Mouse (Mus musculus) heart, postnatal 36 days (tissue): ENCODE data around the gene Arhgef38. TPM values are rescaled to one million over a fixed set of nuclear protein-coding genes. Genes with fewer than 3 reads are reported as not detected.

Experiments
- DNase-seq, 2 experiments: peaks; one replicate each; pipeline ENCODE4 v3.0.0; 2021 to 2022
- intact Hi-C: fragments of 180-260 bp; cut with DNase I; formaldehyde crosslinking; loops from one replicate; pipeline ENCODE4 v1.15.1; 2025
- total RNA-seq, 2 experiments: library from RNA; stranded (reverse); gene quantifications; 2 replicates each; pipeline ENCODE4 v1.2.3; 2021

Gene Arhgef38
- total RNA-seq, 2 experiments from 2014 or later: not detected

GRCm38 (mm10) chr3:133094305-133094704 lies 140.4 kb downstream of the Arhgef38 start:
- intact Hi-C loops: loop anchor here (5.0 to 10.0 kb wide), 2 partner anchors 347 to 410 kb away; partner anchors contain the start of genes Aimp1 and Tbck
- no peak for DNase-seq

GRCm38 (mm10) chr3:133092936-133093335 lies 141.8 kb downstream of the Arhgef38 start:
- DNase-seq: no peak
- intact Hi-C loops: loop anchor here (5.0 to 10.0 kb wide), 2 partner anchors 346 to 408 kb away; partner anchors contain the start of genes Aimp1 and Tbck

GRCm38 (mm10) chr3:133092274-133092853 lies 142.4 kb downstream of the Arhgef38 start:
- intact Hi-C loops: loop anchor here (5.0 to 10.0 kb wide), 2 partner anchors 345 to 408 kb away; partner anchors contain the start of genes Aimp1 and Tbck
- no peak for DNase-seq

- intact Hi-C loops: loop anchor here (5.0 to 10.0 kb wide), 2 partner anchors 344 to 407 kb away; partner anchors contain the start of genes Aimp1 and Tbck
- DNase-seq: peak; percentile 91
Measured at GRCm38 (mm10) chr3:133091664-133092273, 143.0 kb downstream of the Arhgef38 start, which contains the start of the genes Ints12 and Gstcd. Gene Ints12 (plus strand): TSS chr3:133091840. Gene Gstcd (minus strand): TSS chr3:133092033.

- intact Hi-C loops: loop anchor here (5.0 to 10.0 kb wide), 2 partner anchors 344 to 406 kb away; partner anchors contain the start of genes Aimp1 and Tbck
- DNase-seq: no peak
Measured at GRCm38 (mm10) chr3:133091121-133091663, 143.6 kb downstream of the Arhgef38 start.

GRCm38 (mm10) chr3:133090247-133091120 lies 144.3 kb downstream of the Arhgef38 start:
- DNase-seq: no peak
- intact Hi-C loops: loop anchor here (5.0 to 10.0 kb wide), 2 partner anchors 343 to 406 kb away; partner anchors contain the start of genes Aimp1 and Tbck

- DNase-seq: no peak
- intact Hi-C loops: loop anchor here (2.0 kb wide), 1 partner anchor 187 kb away; no protein-coding TSS in a partner anchor
Measured at GRCm38 (mm10) chr3:133085858-133086257, 148.9 kb downstream of the Arhgef38 start.

- DNase-seq: no peak
- intact Hi-C loops: no loop called here
Measured at GRCm38 (mm10) chr3:133082736-133083135, 152.0 kb downstream of the Arhgef38 start.

- intact Hi-C loops: no loop called here
Measured at GRCm38 (mm10) chr3:133075560-133075959, 159.2 kb downstream of the Arhgef38 start.

More at GRCm38 (mm10) chr3:133075560-133075959, 159.2 kb downstream of the Arhgef38 start:
- DNase-seq: no peak

Other genes starting within 250 kb of the Arhgef38 start
- 1 to 10 TPM; 7.6 to 8.4 TPM for gene Ints12, start 143.1 kb downstream of the Arhgef38 start, total RNA-seq
- 1 to 10 TPM; 1.9 to 2.6 TPM for gene Gstcd, start 142.9 kb downstream of the Arhgef38 start, total RNA-seq
- 100 to 1,000 TPM; 138 to 145 TPM for gene Ppa2, start 75.2 kb upstream of the Arhgef38 start, total RNA-seq